Mouse (Mus musculus) embryonic facial prominence, embryonic 14.5 days (tissue): Measurements from ENCODE around the gene Thada. TPM values are rescaled to one million over a fixed set of nuclear protein-coding genes. Genes with fewer than 3 reads are reported as not detected.

Experiments used
- ATAC-seq: fragments of 200-750 bp; cut with Nextera tagmentation; 2 replicates; pipeline ENCODE4 v1.8.0; 2017; ENCODE audit warnings: low read depth, moderate number of reproducible peaks, moderate TSS enrichment
- DNase-seq: peaks from one replicate; pipeline ENCODE4 v3.0.0-alpha.2; 2015; ENCODE audit warnings: low spot score
- H3K27ac ChIP-seq: fragments of 300-500 bp; sonication (generic); replicated peaks from 2 replicates; pipeline ENCODE4 v1.5.1; 2014; ENCODE audit warnings: low read depth, mild to moderate bottlenecking, low read length, moderate library complexity
- H3K27me3 ChIP-seq: fragments of 300-500 bp; sonication (generic); replicated peaks from 2 replicates; pipeline ENCODE4 v1.6.1; 2014; ENCODE audit warnings: low read length; ENCODE audit not compliant: control insufficient read depth, insufficient read depth
- H3K36me3 ChIP-seq: fragments of 300-500 bp; sonication (generic); 2 replicates; pipeline ENCODE4 v1.6.1; 2014; ENCODE audit warnings: low read length, mixed read lengths; ENCODE audit not compliant: control insufficient read depth, insufficient read depth
- H3K4me1 ChIP-seq: fragments of 300-500 bp; sonication (generic); 2 replicates; pipeline ENCODE4 v1.6.1; 2014; ENCODE audit warnings: antibody characterized with exemption, low read length; ENCODE audit not compliant: control insufficient read depth, insufficient read depth
- H3K4me2 ChIP-seq: fragments of 300-500 bp; sonication (generic); 2 replicates; pipeline ENCODE4 v1.6.1; 2014; ENCODE audit warnings: low read depth, mild to moderate bottlenecking, low read length, moderate library complexity, mixed read lengths
- H3K4me3 ChIP-seq: fragments of 300-500 bp; sonication (generic); 2 replicates; pipeline ENCODE4 v1.5.1; 2014; ENCODE audit warnings: low read depth, mild to moderate bottlenecking, low read length
- H3K9ac ChIP-seq: fragments of 300-500 bp; sonication (generic); 2 replicates; pipeline ENCODE4 v1.6.1; 2014; ENCODE audit warnings: low read depth, mild to moderate bottlenecking, low read length, moderate library complexity, mixed read lengths
- H3K9me3 ChIP-seq: fragments of 300-500 bp; sonication (generic); 2 replicates; pipeline ENCODE4 v1.6.1; 2016; ENCODE audit warnings: low read length; ENCODE audit not compliant: control insufficient read depth
- WGBS: fragments of 180-500 bp; shearing (Covaris S2); extraction: QIAGEN DNeasy Blood & Tissue Kit; methylation state at CpG from one replicate; pipeline ENCODE4 v1.1.7; 2014; 5-methylcytosine and 5-hydroxymethylcytosine counted together
- polyA plus RNA-seq: library from polyadenylated mRNA; unstranded; fragments of >200 nt; fragmentation: Nextera tagmentation; extraction: Ambion mirVana; gene quantifications from 2 replicates; pipeline ENCODE4 v1.2.1, GENCODE M21; 2014

Gene Thada
- polyA plus RNA-seq, 1 experiment from 2014 or later: 6.2 TPM

DNA sequence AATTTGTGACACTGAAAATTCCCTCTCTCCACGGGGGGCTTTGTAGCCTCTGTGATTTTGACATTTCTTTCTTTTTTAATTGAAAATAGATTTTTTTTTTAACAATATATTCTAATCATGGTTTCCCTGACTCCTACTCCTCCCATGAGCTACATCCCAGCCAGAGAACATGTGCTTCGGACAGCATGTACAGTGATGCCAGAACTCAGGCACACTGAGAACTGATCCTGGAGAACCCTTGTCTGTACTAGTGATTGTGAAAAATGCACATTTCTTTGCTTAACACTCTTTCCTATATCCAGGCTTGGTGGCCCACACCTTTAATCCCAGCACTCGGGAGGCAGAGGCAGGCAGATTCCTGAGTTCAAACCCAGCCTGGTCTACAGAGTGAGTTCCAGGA, 16.8 kb upstream of the Thada start:
- Histone ChIP-seq H3K4me3 (no peak overlapping the region), H3K27ac (no peak overlapping the region), H3K9me3 (no peaks in the 10 kb centered on the region), H3K9ac (no peak overlapping the region), H3K4me2 (no peak overlapping the region), H3K27me3 (no peaks in the 10 kb centered on the region), H3K4me1 (no peaks in the 10 kb centered on the region), H3K36me3 (no peaks in the 10 kb centered on the region)
- DNase-seq: no peak
- WGBS: 86% methylated on average over 3 of the region's 3 CpGs
- ATAC-seq: no peak

DNA sequence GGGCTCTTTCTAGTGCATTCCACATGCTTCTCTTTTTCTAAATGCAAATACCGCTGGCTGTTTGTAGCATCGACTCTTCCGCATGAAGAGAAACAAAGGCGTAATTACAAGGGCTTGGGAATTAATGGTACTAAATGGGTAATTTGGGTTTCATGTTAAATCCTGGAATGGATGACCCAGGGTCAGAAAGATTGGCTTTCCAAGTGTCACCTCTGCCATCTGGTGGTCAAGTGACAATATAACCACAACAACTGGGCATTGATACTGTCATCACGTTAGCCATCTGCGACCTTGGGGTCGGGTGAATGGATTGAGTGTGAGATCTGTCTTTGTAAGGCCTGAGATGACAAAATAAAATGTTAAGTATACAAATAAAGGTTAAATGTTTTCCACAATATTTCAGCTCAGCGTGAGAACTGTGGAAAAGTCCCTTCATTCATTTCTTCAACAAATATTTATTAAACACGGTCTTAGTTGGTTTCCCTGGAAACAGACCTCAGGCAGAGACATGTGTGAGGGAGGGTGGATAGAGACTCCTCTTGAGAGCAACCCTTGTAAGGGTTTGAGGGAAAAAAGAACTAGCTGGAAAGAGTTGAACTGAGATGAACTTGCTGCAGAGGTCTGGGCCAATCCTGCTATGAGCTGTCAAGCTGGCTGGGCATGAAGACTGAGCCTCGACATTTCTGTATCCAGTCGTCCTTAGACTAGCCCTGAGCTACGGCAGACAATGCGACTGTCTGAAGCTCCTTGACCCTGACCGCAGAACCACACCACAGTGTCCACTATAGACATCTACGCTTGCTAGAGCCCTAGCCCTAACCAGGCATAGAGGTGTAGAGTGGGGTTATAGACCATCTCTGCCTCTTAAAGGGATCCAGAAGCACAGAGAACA, 14.7 kb upstream of the Thada start:
- Histone ChIP-seq H3K27ac (no peak overlapping the region), H3K9ac (no peak overlapping the region), H3K4me2 (no peak overlapping the region), H3K27me3 (no peaks in the 10 kb centered on the region), H3K4me3 (no peak overlapping the region), H3K36me3 (no peaks in the 10 kb centered on the region), H3K9me3 (no peaks in the 10 kb centered on the region), H3K4me1 (no peaks in the 10 kb centered on the region)
- peak; percentile 41 for DNase-seq
- 47% methylated on average over 15 of the region's 15 CpGs for WGBS
- ATAC-seq: no peak

DNA sequence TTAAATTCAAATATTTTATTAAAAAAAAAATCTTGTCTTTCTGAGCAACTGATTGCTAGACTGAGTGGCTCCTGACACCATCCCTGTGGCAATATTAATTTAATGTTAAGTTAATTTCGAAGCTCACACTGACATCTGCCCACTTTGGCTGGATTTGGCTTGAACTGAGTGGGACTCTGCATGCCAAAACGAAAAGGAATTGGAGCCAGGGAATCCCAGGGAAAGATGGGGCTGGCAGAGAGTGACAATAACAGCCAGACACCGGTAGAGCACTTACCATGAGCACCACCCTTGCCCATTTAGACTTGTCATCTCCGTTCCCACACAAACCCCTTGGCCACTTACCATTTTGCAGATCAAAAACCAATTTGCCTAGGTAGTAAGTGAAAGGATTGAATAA, 12.3 kb upstream of the Thada start:
- no peak for DNase-seq
- Histone ChIP-seq H3K9ac (no peak overlapping the region), H3K4me2 (no peak overlapping the region), H3K4me1 (no peaks in the 10 kb centered on the region), H3K36me3 (no peaks in the 10 kb centered on the region), H3K4me3 (no peak overlapping the region), H3K9me3 (no peaks in the 10 kb centered on the region), H3K27me3 (no peaks in the 10 kb centered on the region), H3K27ac (no peak overlapping the region)
- WGBS: 83% methylated on average over 4 of the region's 4 CpGs
- no peak for ATAC-seq

GRCm38 (mm10) chr17:84477176-84477575, 11.2 kb upstream of the Thada start:
- 82% methylated on average over 5 of the region's 5 CpGs for WGBS
- Histone ChIP-seq H3K4me3 (no peak overlapping the region), H3K9me3 (no peaks in the 10 kb centered on the region), H3K4me1 (no peaks in the 10 kb centered on the region), H3K27me3 (no peaks in the 10 kb centered on the region), H3K27ac (no peak overlapping the region), H3K36me3 (no peaks in the 10 kb centered on the region), H3K4me2 (no peak overlapping the region), H3K9ac (no peak overlapping the region)
- DNase-seq: no peak
- ATAC-seq: no peak

- DNase-seq: peak; percentile 54
- H3K36me3 ChIP-seq: no peaks in the 10 kb centered on the region
- H3K27me3 ChIP-seq: no peaks in the 10 kb centered on the region
- no peak overlapping the region for H3K27ac ChIP-seq
- no peaks in the 10 kb centered on the region for H3K9me3 ChIP-seq
- no peak overlapping the region for H3K4me2 ChIP-seq
- H3K9ac ChIP-seq: no peak overlapping the region
- no peak for ATAC-seq
- WGBS: 53% methylated on average over 4 of the region's 4 CpGs
- no peak overlapping the region for H3K4me3 ChIP-seq
- no peaks in the 10 kb centered on the region for H3K4me1 ChIP-seq
Observed at GRCm38 (mm10) chr17:84474312-84474711, 8.3 kb upstream of the Thada start.

DNA sequence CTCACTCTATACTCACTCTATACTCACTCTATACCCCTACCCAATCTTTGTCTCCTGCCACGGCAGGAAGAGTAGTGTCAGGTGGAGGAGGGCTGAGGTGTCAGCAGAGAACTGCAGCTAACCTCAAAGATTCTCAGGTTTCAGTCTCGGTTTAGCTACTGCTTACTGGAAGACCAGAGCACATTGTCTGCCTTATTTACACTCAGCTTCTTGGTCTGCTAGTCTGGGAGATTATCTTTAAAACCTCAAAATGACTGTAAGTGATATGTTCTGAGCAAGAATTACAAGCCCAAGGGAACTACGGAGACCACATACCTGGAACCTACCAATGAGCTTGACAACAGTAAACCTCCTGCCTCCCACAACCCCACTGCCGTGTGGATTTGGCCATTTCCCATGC, 31.0 kb downstream of the Thada start:
- Histone ChIP-seq H3K9ac (no peak overlapping the region), H3K27ac (no peak overlapping the region), H3K9me3 (no peaks in the 10 kb centered on the region), H3K27me3 (no peaks in the 10 kb centered on the region), H3K36me3 (peaks cover 89% of the 10 kb centered on the region), H3K4me3 (no peak overlapping the region), H3K4me2 (no peak overlapping the region), H3K4me1 (no peaks in the 10 kb centered on the region)
- ATAC-seq: peak; percentile 53; the same call in 1 of the 2 replicates
- peak; percentile 42 for DNase-seq
- WGBS: 63% methylated on average over 4 of the region's 4 CpGs

DNA sequence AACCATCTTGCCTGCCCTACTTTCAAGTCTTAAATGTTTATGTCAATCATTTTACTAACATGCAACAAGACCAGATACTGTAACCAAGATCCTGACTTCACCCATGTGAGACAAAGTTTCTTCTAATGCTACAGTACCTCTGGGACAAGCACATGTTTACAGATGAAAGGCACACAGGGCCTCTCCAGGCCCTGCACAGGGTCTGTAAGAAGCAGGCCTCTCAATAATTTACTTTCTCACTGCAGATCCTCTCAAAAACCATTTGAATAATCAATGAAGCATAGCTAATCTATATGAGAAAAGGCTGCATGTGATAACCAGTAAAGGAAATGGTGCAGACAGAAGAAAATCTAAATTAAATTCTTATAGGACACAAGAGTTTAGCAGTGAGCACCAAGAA, 31.8 kb downstream of the Thada start:
- Histone ChIP-seq H3K27ac (no peak overlapping the region), H3K4me3 (no peak overlapping the region), H3K9ac (no peak overlapping the region), H3K9me3 (no peaks in the 10 kb centered on the region), H3K36me3 (peaks cover 89% of the 10 kb centered on the region), H3K4me1 (no peaks in the 10 kb centered on the region), H3K4me2 (no peak overlapping the region), H3K27me3 (no peaks in the 10 kb centered on the region)
- ATAC-seq: no peak
- DNase-seq: no peak

DNA sequence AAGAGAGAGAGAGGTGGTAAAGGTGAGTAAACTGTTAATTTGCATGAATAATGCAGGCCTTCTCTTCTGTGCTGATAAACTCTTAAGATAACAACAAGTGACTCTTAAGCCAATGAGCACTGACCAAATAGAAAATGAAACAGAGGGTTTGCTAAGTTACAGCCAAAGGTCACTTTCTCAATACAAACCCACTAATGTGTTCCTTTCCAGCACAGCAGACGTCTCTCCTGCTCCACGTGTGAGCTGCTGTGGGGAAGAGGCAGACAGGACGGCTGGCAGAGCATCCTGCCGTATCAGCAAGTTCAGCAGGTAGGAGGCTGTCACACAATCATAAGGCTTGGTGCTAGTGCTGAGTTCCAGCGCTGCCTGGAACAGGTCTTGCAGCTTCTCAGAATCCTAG, 34.0 kb downstream of the Thada start:
- DNase-seq: no peak
- H3K4me2 ChIP-seq: no peak overlapping the region
- no peaks in the 10 kb centered on the region for H3K9me3 ChIP-seq
- peaks cover 86% of the 10 kb centered on the region for H3K36me3 ChIP-seq
- no peaks in the 10 kb centered on the region for H3K27me3 ChIP-seq
- H3K27ac ChIP-seq: no peak overlapping the region
- no peak overlapping the region for H3K9ac ChIP-seq
- WGBS: 74% methylated on average over 5 of the region's 5 CpGs
- no peak overlapping the region for H3K4me3 ChIP-seq
- ATAC-seq: no peak
- no peaks in the 10 kb centered on the region for H3K4me1 ChIP-seq

DNA sequence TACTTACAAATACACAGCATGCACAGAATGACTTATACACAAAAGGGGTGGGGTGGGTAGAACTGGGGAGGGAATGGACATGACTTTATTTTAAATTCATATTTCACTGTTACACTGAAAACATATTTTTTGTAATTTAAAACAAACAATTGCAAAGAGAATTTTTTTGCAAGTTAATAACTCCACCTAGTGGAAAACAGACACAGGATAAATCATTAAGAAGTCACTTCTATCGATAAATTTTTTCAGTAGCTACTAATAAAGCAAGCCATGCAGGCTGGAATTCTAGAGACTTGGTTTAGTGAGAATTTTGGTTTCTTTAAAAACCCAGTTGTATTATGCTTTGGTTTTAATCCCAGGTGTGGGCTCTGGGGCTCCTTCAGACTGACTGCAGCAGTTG, 41.7 kb downstream of the Thada start:
- Histone ChIP-seq H3K4me1 (peaks cover 3% of the 10 kb centered on the region; the same call in 1 of the 2 replicates), H3K27ac (no peak overlapping the region), H3K4me3 (no peak overlapping the region), H3K9ac (no peak overlapping the region), H3K9me3 (0 out of 2 replicates have a peak, but pooled peaks cover 3% of the 10 kb centered on the region), H3K4me2 (no peak overlapping the region), H3K27me3 (no peaks in the 10 kb centered on the region), H3K36me3 (peaks cover 56% of the 10 kb centered on the region)
- ATAC-seq: no peak
- no peak for DNase-seq
- 82% methylated on average over 1 of the region's 1 CpGs for WGBS
